Mouse (Mus musculus) stomach, postnatal 0 days (tissue): ENCODE data around the gene Kti12.

Experiments used
- CTCF ChIP-seq: IDR thresholded peaks from 2 replicates; pipeline ENCODE4 v1.5.1; 2016; ENCODE audit warnings: antibody characterized with exemption, low read depth, mild to moderate bottlenecking, moderate library complexity
- EP300 ChIP-seq: optimal IDR thresholded peaks from 2 replicates; pipeline ENCODE3; 2016; ENCODE audit warnings: antibody characterized with exemption

DNA sequence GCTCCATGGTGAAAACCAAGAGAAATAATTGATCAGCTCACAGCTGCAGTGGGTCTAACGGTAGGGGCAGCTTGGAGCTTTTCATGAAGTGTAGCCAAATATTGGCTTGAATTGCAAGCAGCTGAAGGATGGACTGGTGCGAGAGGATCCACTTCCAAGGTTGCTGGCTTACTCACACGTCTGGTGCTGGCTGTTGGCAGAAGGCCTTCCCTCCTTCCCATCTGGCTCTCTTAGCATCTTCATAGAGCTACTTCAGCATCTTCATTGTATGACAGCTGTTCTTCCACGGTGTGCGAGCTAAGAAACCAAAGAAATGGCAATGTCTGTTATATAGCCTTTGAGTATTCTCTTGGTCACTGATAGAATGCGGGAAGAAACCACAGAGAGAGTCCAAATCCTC lies 43.3 kb downstream of the Kti12 start:
- TF ChIP-seq CTCF (no peak), EP300 (no peak)
